Mouse (Mus musculus) midbrain, embryonic 15.5 days (tissue): ENCODE measurements around the gene Nfkbie. TPM values are rescaled to one million over a fixed set of nuclear protein-coding genes. Genes with fewer than 3 reads are reported as not detected.

Experiments used
- ATAC-seq: fragments of 200-750 bp; cut with Nextera tagmentation; replicated peaks from 2 replicates; pipeline ENCODE4 v1.8.0; 2017; ENCODE audit warnings: moderate TSS enrichment
- H3K27ac ChIP-seq: fragments of 300-500 bp; sonication (generic); 2 replicates; pipeline ENCODE4 v1.5.1; 2015; ENCODE audit warnings: mild to moderate bottlenecking, inconsistent platforms
- H3K27me3 ChIP-seq: fragments of 300-500 bp; sonication (generic); replicated peaks from 2 replicates; pipeline ENCODE4 v1.6.1; 2015; ENCODE audit warnings: inconsistent platforms
- H3K36me3 ChIP-seq: fragments of 300-500 bp; sonication (generic); replicated peaks from 2 replicates; pipeline ENCODE4 v1.6.1; 2015; ENCODE audit warnings: inconsistent platforms
- H3K4me1 ChIP-seq: fragments of 300-500 bp; sonication (generic); 2 replicates; pipeline ENCODE4 v1.6.1; 2015; ENCODE audit warnings: inconsistent platforms
- H3K4me2 ChIP-seq: fragments of 300-500 bp; sonication (generic); 2 replicates; pipeline ENCODE4 v1.6.1; 2015; ENCODE audit warnings: inconsistent platforms, mild to moderate bottlenecking, moderate library complexity
- H3K4me3 ChIP-seq: fragments of 300-500 bp; sonication (generic); 2 replicates; pipeline ENCODE4 v1.5.1; 2015; ENCODE audit warnings: mild to moderate bottlenecking, inconsistent platforms
- H3K9ac ChIP-seq: fragments of 300-500 bp; sonication (generic); 2 replicates; pipeline ENCODE4 v1.6.1; 2015; ENCODE audit warnings: mild to moderate bottlenecking, inconsistent platforms
- H3K9me3 ChIP-seq: fragments of 300-500 bp; sonication (generic); 2 replicates; pipeline ENCODE4 v1.6.1; 2016; ENCODE audit warnings: inconsistent platforms
- WGBS: fragments of 180-500 bp; shearing (Covaris S2); methylation state at CpG from one replicate; pipeline ENCODE4 v1.1.7; 2015; ENCODE audit warnings: mixed read lengths; 5-methylcytosine and 5-hydroxymethylcytosine counted together
- polyA plus RNA-seq: library from polyadenylated mRNA; unstranded; fragments of >200 nt; fragmentation: Nextera tagmentation; extraction: Ambion mirVana; gene quantifications from 2 replicates; pipeline ENCODE4 v1.2.1, GENCODE M21; 2015

Gene Nfkbie
- polyA plus RNA-seq, 1 experiment from 2014 or later: 3.5 TPM

GRCm38 (mm10) chr17:45598891-45599290 is 43.4 kb downstream of the Nfkbie start:
- WGBS: 48% methylated on average over 3 of the region's 3 CpGs
- H3K27ac ChIP-seq: no peak overlapping the region
- no peaks in the 10 kb centered on the region for H3K36me3 ChIP-seq
- 0 out of 2 replicates have a peak overlapping the region, but pooled peaks have one; percentile 22 for H3K4me3 ChIP-seq
- peaks cover 29% of the 10 kb centered on the region for H3K4me1 ChIP-seq
- no peak overlapping the region for H3K9ac ChIP-seq
- H3K9me3 ChIP-seq: no peaks in the 10 kb centered on the region
- peaks cover 31% of the 10 kb centered on the region for H3K27me3 ChIP-seq
- peak overlapping the region; percentile 54; the same call in 1 of the 2 replicates for H3K4me2 ChIP-seq
- no peak for ATAC-seq

- peak within 1 kb of the TSS; percentile 54 for H3K4me2 ChIP-seq
- WGBS: 16% methylated on average over 31 of the region's 32 CpGs
- H3K4me1 ChIP-seq: peaks cover 24% of the 10 kb centered on the region
- H3K9me3 ChIP-seq: no peaks in the 10 kb centered on the region
- H3K4me3 ChIP-seq: peak within 1 kb of the TSS; percentile 22
- H3K36me3 ChIP-seq: no peaks in the 10 kb centered on the region
- ATAC-seq: no peak
- H3K27ac ChIP-seq: no peak within 1 kb of the TSS
- peak within 1 kb of the TSS; percentile 28 for H3K9ac ChIP-seq
- peaks cover 27% of the 10 kb centered on the region for H3K27me3 ChIP-seq
These were observed 44.1 kb downstream of the Nfkbie start, which contains the start of gene Slc29a1 for GRCm38 (mm10) chr17:45599446-45600242. Slc29a1 (minus strand) TSS chr17:45599606.

- H3K27ac ChIP-seq: no peak overlapping the region
- H3K4me3 ChIP-seq: no peak overlapping the region
- WGBS: 59% methylated on average over 8 of the region's 8 CpGs
- no peak for ATAC-seq
- no peaks in the 10 kb centered on the region for H3K9me3 ChIP-seq
- H3K4me2 ChIP-seq: no peak overlapping the region
- H3K4me1 ChIP-seq: peaks cover 17% of the 10 kb centered on the region
- H3K9ac ChIP-seq: no peak overlapping the region
- peaks cover 27% of the 10 kb centered on the region for H3K27me3 ChIP-seq
- H3K36me3 ChIP-seq: no peaks in the 10 kb centered on the region
These were observed 44.8 kb downstream of the Nfkbie start for GRCm38 (mm10) chr17:45600267-45600666.

- no peak overlapping the region for H3K9ac ChIP-seq
- 15% methylated on average over 22 of the region's 22 CpGs for WGBS
- H3K4me2 ChIP-seq: no peak overlapping the region
These were observed 45.8 kb downstream of the Nfkbie start for GRCm38 (mm10) chr17:45601325-45601724.

GRCm38 (mm10) chr17:45601877-45602304 is 46.4 kb downstream of the Nfkbie start, which contains the start of gene Mymx:
Mymx (minus strand) TSS chr17:45602102.
- H3K9ac ChIP-seq: no peak within 1 kb of the TSS
- ATAC-seq: no peak
- 42% methylated on average over 6 of the region's 6 CpGs for WGBS

More at GRCm38 (mm10) chr17:45601325-45601724, 45.8 kb downstream of the Nfkbie start:
- peaks cover 7% of the 10 kb centered on the region for H3K4me1 ChIP-seq
- H3K36me3 ChIP-seq: no peaks in the 10 kb centered on the region
- peaks cover 27% of the 10 kb centered on the region for H3K27me3 ChIP-seq
- H3K9me3 ChIP-seq: no peaks in the 10 kb centered on the region
- no peak overlapping the region for H3K27ac ChIP-seq
- ATAC-seq: no peak
- H3K4me3 ChIP-seq: no peak overlapping the region

GRCm38 (mm10) chr17:45602984-45603383 is 47.5 kb downstream of the Nfkbie start:
- no peak overlapping the region for H3K4me2 ChIP-seq
- H3K9me3 ChIP-seq: no peaks in the 10 kb centered on the region
- H3K36me3 ChIP-seq: no peaks in the 10 kb centered on the region
- peaks cover 7% of the 10 kb centered on the region for H3K4me1 ChIP-seq
- H3K27ac ChIP-seq: no peak overlapping the region
- ATAC-seq: no peak
- no peak overlapping the region for H3K9ac ChIP-seq
- WGBS: 69% methylated on average over 3 of the region's 3 CpGs
- no peak overlapping the region for H3K4me3 ChIP-seq
- peaks cover 27% of the 10 kb centered on the region for H3K27me3 ChIP-seq

More at GRCm38 (mm10) chr17:45601877-45602304, 46.4 kb downstream of the Nfkbie start, which contains the start of gene Mymx:
- Histone ChIP-seq H3K4me2 (no peak within 1 kb of the TSS), H3K9me3 (no peaks in the 10 kb centered on the region), H3K4me3 (no peak within 1 kb of the TSS), H3K27ac (no peak within 1 kb of the TSS), H3K4me1 (peaks cover 7% of the 10 kb centered on the region), H3K36me3 (no peaks in the 10 kb centered on the region), H3K27me3 (peaks cover 27% of the 10 kb centered on the region)

- Histone ChIP-seq H3K36me3 (no peaks in the 10 kb centered on the region), H3K4me1 (no peaks in the 10 kb centered on the region)
These were observed 51.7 kb downstream of the Nfkbie start for GRCm38 (mm10) chr17:45606992-45607879.

GRCm38 (mm10) chr17:45608396-45608795 is 52.9 kb downstream of the Nfkbie start:
- H3K4me1 ChIP-seq: no peaks in the 10 kb centered on the region
- no peak overlapping the region for H3K9ac ChIP-seq
- H3K27ac ChIP-seq: no peak overlapping the region
- no peak for ATAC-seq
- H3K4me3 ChIP-seq: no peak overlapping the region
- WGBS: 92% methylated on average over 4 of the region's 4 CpGs
- H3K4me2 ChIP-seq: no peak overlapping the region
- no peaks in the 10 kb centered on the region for H3K27me3 ChIP-seq
- H3K36me3 ChIP-seq: no peaks in the 10 kb centered on the region
- H3K9me3 ChIP-seq: no peaks in the 10 kb centered on the region

More at GRCm38 (mm10) chr17:45606992-45607879, 51.7 kb downstream of the Nfkbie start:
- ATAC-seq: no peak
- H3K4me3 ChIP-seq: no peak overlapping the region
- 81% methylated on average over 15 of the region's 15 CpGs for WGBS
- no peak overlapping the region for H3K27ac ChIP-seq
- no peaks in the 10 kb centered on the region for H3K9me3 ChIP-seq
- H3K9ac ChIP-seq: no peak overlapping the region
- H3K4me2 ChIP-seq: no peak overlapping the region
- 0 out of 2 replicates have a peak, but pooled peaks cover under 1% of the 10 kb centered on the region for H3K27me3 ChIP-seq

- 19% methylated on average over 5 of the region's 5 CpGs for WGBS
- Histone ChIP-seq H3K27me3 (no peaks in the 10 kb centered on the region), H3K9me3 (no peaks in the 10 kb centered on the region), H3K36me3 (no peaks in the 10 kb centered on the region), H3K27ac (no peak overlapping the region), H3K4me3 (no peak overlapping the region), H3K9ac (no peak overlapping the region), H3K4me2 (no peak overlapping the region), H3K4me1 (no peaks in the 10 kb centered on the region)
- no peak for ATAC-seq
These were observed 54.8 kb downstream of the Nfkbie start for GRCm38 (mm10) chr17:45610144-45610866.

- Histone ChIP-seq H3K4me3 (no peak overlapping the region), H3K36me3 (no peaks in the 10 kb centered on the region), H3K27me3 (no peaks in the 10 kb centered on the region), H3K4me1 (no peaks in the 10 kb centered on the region), H3K4me2 (no peak overlapping the region), H3K9me3 (no peaks in the 10 kb centered on the region), H3K27ac (no peak overlapping the region), H3K9ac (no peak overlapping the region)
- ATAC-seq: no peak
- WGBS: 87% methylated on average over 8 of the region's 8 CpGs
These were observed 56.5 kb downstream of the Nfkbie start for GRCm38 (mm10) chr17:45612008-45612407.
